Mouse (Mus musculus) kidney, adult 2 months (tissue): Measurements from ENCODE around the gene Fancl.

ENCODE experiments used
- CTCF ChIP-seq: fragments of 200-500 bp; conservative IDR thresholded peaks from 2 replicates; pipeline ENCODE4 v1.5.1; 2011; ENCODE audit warnings: low read depth, mild to moderate bottlenecking, control low read depth, low read length, moderate library complexity, mixed read lengths; ENCODE audit not compliant: insufficient read depth, insufficient read length
- POLR2A ChIP-seq: fragments of 200-500 bp; IDR thresholded peaks from one replicate; pipeline ENCODE4 v1.6.1; 2011; ENCODE audit warnings: low read depth, low read length, control low read depth

GRCm38 (mm10) chr11:26421472-26421871, 35.5 kb downstream of the Fancl start:
- TF ChIP-seq CTCF (no peak), POLR2A (no peak)
